In the genomic region with DNA sequence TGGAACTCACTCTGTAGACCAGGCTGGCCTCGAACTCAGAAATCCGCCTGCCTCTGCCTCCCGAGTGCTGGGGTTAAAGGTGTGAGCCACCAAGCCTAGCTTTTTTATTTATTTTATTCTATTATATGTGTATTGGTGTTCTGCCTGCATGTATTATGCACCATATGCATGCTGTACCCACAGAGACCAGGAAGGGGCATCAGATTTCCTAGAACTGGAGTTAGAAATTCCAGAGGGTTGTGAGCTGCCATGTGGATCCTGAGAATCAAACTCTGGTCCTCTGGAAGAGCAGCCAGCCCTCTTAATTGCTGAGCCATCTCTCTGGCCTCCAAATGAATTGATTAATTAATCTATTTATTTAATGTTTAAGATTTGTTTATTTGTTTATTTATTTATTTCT, we compare ENCODE assay signal across 31 mouse cellular contexts. TPM values are rescaled to one million over a fixed set of nuclear protein-coding genes. Genes with fewer than 3 reads are reported as not detected.
"Had no signal": no experiment of that assay in that cellular context is flagged by ENCODE, and none has a peak within 500 bp of the region (broad histone marks: within the 10 kb centered on the region; RNA-seq: fewer than 3 reads in every experiment).

No protein-coding gene starts in this region.

- H3K9ac ChIP-seq: heart, embryonic 12.5 days; hindbrain, embryonic 12.5 days; hindbrain, embryonic 15.5 days; limb, embryonic 12.5 days; liver, embryonic 13.5 days; liver, embryonic 15.5 days had no signal

- H3K4me3 ChIP-seq: heart, adult 2 months; heart, embryonic 10.5 days; heart, embryonic 12.5 days; hindbrain, embryonic 10.5 days; hindbrain, embryonic 12.5 days; hindbrain, embryonic 15.5 days; layer of hippocampus, adult 2 months; left cerebral cortex, adult 2 months; limb, embryonic 10.5 days; limb, embryonic 12.5 days; liver, embryonic 13.5 days; liver, embryonic 15.5 days had no signal

- DNase-seq: gastrocnemius, postnatal 14 days; gastrocnemius, postnatal 36 days; heart, adult 11 months; heart, adult 2 months; heart, postnatal 10 days; heart, postnatal 4 days; kidney, adult 18-20 months; kidney, adult 8-10 months; kidney, postnatal 10 days; kidney, postnatal 25 days; kidney, postnatal 4 days; liver; liver, embryonic 13.5 days had no signal

- H3K4me2 ChIP-seq: heart, embryonic 12.5 days; hindbrain, embryonic 12.5 days; hindbrain, embryonic 15.5 days; limb, embryonic 12.5 days; liver, embryonic 11.5 days; liver, embryonic 13.5 days; liver, embryonic 15.5 days had no signal

- ATAC-seq: hindbrain, postnatal 0 days; intestine, postnatal 0 days had no signal

- H3K36me3 ChIP-seq: heart, embryonic 10.5 days; heart, embryonic 12.5 days; hindbrain, embryonic 10.5 days; hindbrain, embryonic 12.5 days; hindbrain, embryonic 15.5 days; limb, embryonic 10.5 days; limb, embryonic 12.5 days; liver, embryonic 13.5 days; liver, embryonic 15.5 days had no signal

- H3K9me3 ChIP-seq: heart, embryonic 10.5 days; heart, embryonic 12.5 days; hindbrain, embryonic 10.5 days; hindbrain, embryonic 12.5 days; hindbrain, embryonic 15.5 days; limb, embryonic 10.5 days; limb, embryonic 12.5 days; liver, embryonic 13.5 days; liver, embryonic 15.5 days had no signal

- H3K27ac ChIP-seq: heart, adult 2 months; heart, embryonic 10.5 days; hindbrain, embryonic 10.5 days; hindbrain, embryonic 12.5 days; hindbrain, embryonic 15.5 days; hindbrain, postnatal 0 days; layer of hippocampus, adult 2 months; left cerebral cortex, adult 2 months; limb, embryonic 10.5 days; limb, embryonic 12.5 days; liver, embryonic 13.5 days; liver, embryonic 15.5 days had no signal

- H3K27me3 ChIP-seq: heart, embryonic 12.5 days; hindbrain, embryonic 12.5 days; hindbrain, embryonic 15.5 days had no signal

- H3K4me1 ChIP-seq: liver, embryonic 13.5 days; liver, embryonic 15.5 days had no signal

RNA-seq across cellular contexts. Expression of a gene that starts 4.9 kb away (rescaled TPM):
- polyA plus RNA-seq: gonadal fat pad, adult 2 months; heart, adult 2 months; heart, embryonic 10.5 days; heart, embryonic 12.5 days; heart, embryonic 14.5 days; heart, embryonic 16.5 days; hindbrain, embryonic 10.5 days; limb, embryonic 10.5 days; liver, embryonic 11.5 days; liver, embryonic 13.5 days; liver, embryonic 15.5 days had no signal

RNA-seq across cellular contexts. Expression of a gene that starts 42.2 kb away (rescaled TPM):
- polyA plus RNA-seq: heart, embryonic 10.5 days; heart, embryonic 12.5 days; heart, embryonic 14.5 days; hindbrain, embryonic 15.5 days; hindbrain, postnatal 0 days; intestine, embryonic 14.5 days; kidney, embryonic 14.5 days; limb, embryonic 12.5 days; liver, embryonic 15.5 days had no signal
